Mouse (Mus musculus): ENCODE measurements around the gene Rnf145. TPM values are rescaled to one million over a fixed set of nuclear protein-coding genes. Genes with fewer than 3 reads are reported as not detected.

Gene Rnf145
- polyA plus RNA-seq, 1 experiment from 2014 or later, result 63.1 TPM

DNA sequence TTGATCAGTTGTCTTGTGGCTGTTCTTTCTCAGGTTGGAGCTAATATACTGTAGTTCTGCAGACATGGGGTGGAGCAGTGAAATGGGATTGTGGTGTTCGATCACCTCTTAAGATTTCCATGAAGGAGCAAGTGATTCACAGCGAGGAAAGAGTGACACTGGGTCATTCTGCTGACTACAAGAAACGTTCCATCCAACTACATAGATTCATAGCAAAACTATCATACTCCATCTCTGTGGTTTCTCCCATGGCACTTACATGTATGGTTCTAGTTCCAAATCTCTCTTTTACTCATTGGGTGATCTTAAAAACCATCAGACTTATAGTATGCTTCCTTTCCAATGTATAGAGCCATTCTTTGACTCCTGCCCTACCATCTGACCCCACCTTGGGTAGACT, 14.0 kb upstream of the Rnf145 start:
- Histone ChIP-seq H3K4me2 (ENCODE audit: low read depth, low read length) (no peak overlapping the region), H3K36me3 (ENCODE audit: control insufficient read depth, insufficient read depth, low read length) (no peaks in the 10 kb centered on the region), H3K27ac (ENCODE audit: low read length) (no peak overlapping the region), H3K9me3 (ENCODE audit: control insufficient read depth, low read length) (no peaks in the 10 kb centered on the region), H3K27me3 (ENCODE audit: control insufficient read depth, insufficient read depth, low read depth, low read length) (no peaks in the 10 kb centered on the region), H3K4me3 (ENCODE audit: low read length) (no peak overlapping the region), H3K4me1 (replicated peaks; ENCODE audit: control insufficient read depth, insufficient read depth, low read length) (no peaks in the 10 kb centered on the region), H3K9ac (ENCODE audit: low read length) (no peak overlapping the region)
- WGBS, result 83% methylated on average over 3 of the region's 3 CpGs
- no peak for ATAC-seq (ENCODE audit: low read depth)

DNA sequence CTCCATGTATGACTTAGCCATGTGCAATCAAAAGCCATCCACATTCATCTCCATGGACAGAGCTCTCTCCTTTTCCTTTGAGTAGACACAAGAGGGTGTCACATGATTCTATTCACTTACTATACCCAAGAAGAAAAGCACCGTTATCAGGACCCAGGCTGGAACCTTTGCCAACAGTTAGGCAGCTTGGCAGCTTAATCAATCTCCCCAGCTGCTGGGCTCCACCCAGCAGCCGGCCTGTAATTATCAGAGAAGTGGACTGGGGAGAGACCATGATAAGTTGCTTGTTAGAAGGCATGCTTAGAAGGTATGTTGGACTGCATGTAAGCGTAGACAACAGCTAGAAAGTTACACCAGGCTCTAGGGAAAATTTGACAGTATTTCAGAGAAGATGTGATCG, 9.9 kb upstream of the Rnf145 start:
- Histone ChIP-seq H3K9me3 (ENCODE audit: control insufficient read depth, low read length) (no peaks in the 10 kb centered on the region), H3K27me3 (ENCODE audit: control insufficient read depth, insufficient read depth, low read depth, low read length) (no peaks in the 10 kb centered on the region), H3K4me2 (ENCODE audit: low read depth, low read length) (no peak overlapping the region), H3K4me1 (replicated peaks; ENCODE audit: control insufficient read depth, insufficient read depth, low read length) (no peaks in the 10 kb centered on the region; the same call in 1 of the 2 replicates), H3K27ac (ENCODE audit: low read length) (no peak overlapping the region), H3K36me3 (ENCODE audit: control insufficient read depth, insufficient read depth, low read length) (no peaks in the 10 kb centered on the region), H3K4me3 (ENCODE audit: low read length) (no peak overlapping the region), H3K9ac (ENCODE audit: low read length) (no peak overlapping the region)
- WGBS, result 48% methylated on average over 4 of the region's 4 CpGs
- no peak for ATAC-seq (ENCODE audit: low read depth)

DNA sequence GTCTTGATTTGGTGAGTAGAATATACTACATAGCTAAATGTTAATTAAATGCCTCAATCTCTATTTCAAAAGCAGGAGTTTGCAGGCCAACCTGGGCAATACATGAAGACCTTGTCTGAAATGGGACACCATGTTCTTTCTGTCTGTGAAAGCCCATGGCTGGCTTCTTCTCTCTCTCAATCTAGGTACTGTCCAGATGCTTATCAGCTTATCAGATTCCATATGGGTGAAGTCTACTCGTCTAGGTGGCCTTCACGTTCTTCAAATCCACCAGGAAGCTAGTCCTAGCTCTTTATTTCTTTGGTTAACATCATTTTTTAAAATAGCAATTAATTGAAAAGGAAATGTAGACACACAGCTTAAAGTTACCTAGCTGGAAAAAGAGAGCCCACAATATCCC, 8.9 kb upstream of the Rnf145 start:
- Histone ChIP-seq H3K27me3 (ENCODE audit: control insufficient read depth, insufficient read depth, low read depth, low read length) (no peaks in the 10 kb centered on the region), H3K36me3 (ENCODE audit: control insufficient read depth, insufficient read depth, low read length) (no peaks in the 10 kb centered on the region), H3K4me1 (replicated peaks; ENCODE audit: control insufficient read depth, insufficient read depth, low read length) (no peaks in the 10 kb centered on the region; the same call in 1 of the 2 replicates), H3K4me3 (ENCODE audit: low read length) (no peak overlapping the region), H3K9me3 (ENCODE audit: control insufficient read depth, low read length) (no peaks in the 10 kb centered on the region), H3K4me2 (ENCODE audit: low read depth, low read length) (no peak overlapping the region), H3K9ac (ENCODE audit: low read length) (no peak overlapping the region), H3K27ac (ENCODE audit: low read length) (no peak overlapping the region)
- no peak for ATAC-seq (ENCODE audit: low read depth)
- WGBS, result 70% methylated on average over 2 of the region's 2 CpGs

DNA sequence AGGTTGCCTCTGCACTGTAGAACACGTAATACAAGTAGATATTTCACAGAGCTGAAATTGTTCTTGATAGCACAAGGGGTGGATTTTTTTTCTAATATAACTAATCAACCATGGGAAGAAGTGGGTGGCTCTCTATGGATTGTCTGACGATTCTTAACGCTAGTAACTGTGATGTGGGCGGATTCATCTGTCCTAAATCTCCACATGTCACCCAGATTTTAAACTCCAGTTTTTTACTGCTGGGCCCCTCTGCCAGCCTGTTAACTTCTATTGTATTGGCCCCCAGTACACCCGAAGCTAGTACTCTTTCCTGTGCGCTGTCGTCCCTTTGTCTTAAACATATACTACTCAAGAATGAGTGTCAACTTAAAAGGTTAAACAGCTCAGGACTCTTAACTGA, 8.4 kb upstream of the Rnf145 start:
- WGBS, result 81% methylated on average over 7 of the region's 7 CpGs
- Histone ChIP-seq H3K9ac (ENCODE audit: low read length) (no peak overlapping the region), H3K27me3 (ENCODE audit: control insufficient read depth, insufficient read depth, low read depth, low read length) (no peaks in the 10 kb centered on the region), H3K4me2 (ENCODE audit: low read depth, low read length) (no peak overlapping the region), H3K9me3 (ENCODE audit: control insufficient read depth, low read length) (no peaks in the 10 kb centered on the region), H3K4me1 (replicated peaks; ENCODE audit: control insufficient read depth, insufficient read depth, low read length) (no peaks in the 10 kb centered on the region; the same call in 1 of the 2 replicates), H3K36me3 (ENCODE audit: control insufficient read depth, insufficient read depth, low read length) (no peaks in the 10 kb centered on the region), H3K27ac (ENCODE audit: low read length) (no peak overlapping the region), H3K4me3 (ENCODE audit: low read length) (no peak overlapping the region)
- no peak for ATAC-seq (ENCODE audit: low read depth)

DNA sequence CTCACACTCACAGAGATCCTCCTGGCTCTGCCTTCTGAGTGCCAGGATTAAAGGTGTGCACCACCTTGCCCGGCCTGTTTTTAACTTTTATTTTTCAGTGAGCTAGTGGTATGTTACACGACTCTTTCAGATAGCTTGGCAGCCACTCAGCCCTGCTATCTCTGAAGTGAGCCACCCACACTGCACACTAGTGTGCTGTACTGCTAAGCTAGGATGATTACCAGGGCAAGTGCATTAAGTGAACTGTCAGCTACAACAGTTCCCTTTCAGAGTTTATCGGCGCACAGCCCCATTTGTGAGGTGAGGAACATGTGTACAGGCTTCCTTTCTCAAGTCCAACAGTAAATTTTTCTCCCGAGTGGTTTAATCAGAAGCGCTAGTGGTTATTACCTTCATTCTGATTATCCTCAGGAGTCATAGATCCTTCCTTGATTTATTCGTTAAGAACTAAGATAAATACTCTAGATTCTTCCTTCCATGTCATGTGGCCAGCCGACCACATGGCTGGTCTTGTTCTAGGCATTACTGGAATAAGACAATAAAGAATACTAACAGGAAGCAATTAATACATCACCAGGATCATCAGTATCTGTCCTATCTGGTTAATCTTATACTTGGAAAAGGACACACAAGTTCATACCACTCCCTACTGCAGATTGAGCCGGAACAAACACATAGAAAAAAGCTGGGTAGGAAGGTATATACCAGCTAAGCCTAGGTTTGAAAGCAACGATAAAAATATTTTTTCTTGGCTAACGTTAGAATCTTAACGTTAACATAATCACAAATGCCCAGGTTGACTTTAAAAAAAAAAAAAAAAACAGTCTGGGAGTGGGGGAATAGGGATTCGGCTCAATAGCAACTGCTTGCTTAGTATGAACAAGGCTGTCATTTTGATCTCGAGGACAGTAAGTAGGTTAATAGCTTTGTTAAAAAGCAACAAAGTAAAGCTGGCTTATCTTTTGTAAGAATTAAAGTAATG, 6.4 kb upstream of the Rnf145 start:
- ATAC-seq (ENCODE audit: low read depth), result 0 out of 2 replicates have a peak, but pooled peaks have one; percentile 15
- WGBS, result 66% methylated on average over 14 of the region's 14 CpGs
- H3K4me2 ChIP-seq (ENCODE audit: low read depth, low read length), result no peak overlapping the region
- no peaks in the 10 kb centered on the region for H3K36me3 ChIP-seq (ENCODE audit: control insufficient read depth, insufficient read depth, low read length)
- H3K4me3 ChIP-seq (ENCODE audit: low read length), result no peak overlapping the region
- no peak overlapping the region for H3K27ac ChIP-seq (ENCODE audit: low read length)
- no peak overlapping the region for H3K9ac ChIP-seq (ENCODE audit: low read length)
- H3K4me1 ChIP-seq (replicated peaks; ENCODE audit: control insufficient read depth, insufficient read depth, low read length), result peaks cover 4% of the 10 kb centered on the region; the same call in 1 of the 2 replicates
- no peaks in the 10 kb centered on the region for H3K27me3 ChIP-seq (ENCODE audit: control insufficient read depth, insufficient read depth, low read depth, low read length)
- no peaks in the 10 kb centered on the region for H3K9me3 ChIP-seq (ENCODE audit: control insufficient read depth, low read length)

DNA sequence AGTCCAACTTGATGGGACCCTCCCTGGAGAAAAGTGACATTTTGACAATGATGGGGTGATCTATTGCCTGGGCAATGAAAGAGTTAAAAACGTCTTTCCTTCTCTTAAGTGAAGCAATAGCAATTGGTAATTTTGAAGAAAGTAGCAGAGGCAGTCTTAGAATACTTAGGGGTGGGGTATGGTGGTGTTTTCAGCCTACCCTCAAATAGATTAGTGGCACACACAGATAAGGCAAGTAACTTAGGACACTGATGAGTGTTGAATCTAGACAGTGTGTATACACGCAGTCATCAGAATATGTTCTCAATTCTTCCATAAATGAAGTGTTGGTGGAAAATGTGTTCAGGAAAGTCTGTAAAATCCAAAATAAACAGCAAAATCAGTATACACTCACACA, 5.7 kb upstream of the Rnf145 start:
- WGBS, result 55% methylated on average over 2 of the region's 2 CpGs
- no peaks in the 10 kb centered on the region for H3K27me3 ChIP-seq (ENCODE audit: control insufficient read depth, insufficient read depth, low read depth, low read length)
- ATAC-seq (ENCODE audit: low read depth), result no peak
- H3K4me3 ChIP-seq (ENCODE audit: low read length), result no peak overlapping the region
- no peak overlapping the region for H3K9ac ChIP-seq (ENCODE audit: low read length)
- H3K36me3 ChIP-seq (ENCODE audit: control insufficient read depth, insufficient read depth, low read length), result no peaks in the 10 kb centered on the region
- no peak overlapping the region for H3K4me2 ChIP-seq (ENCODE audit: low read depth, low read length)
- no peaks in the 10 kb centered on the region for H3K9me3 ChIP-seq (ENCODE audit: control insufficient read depth, low read length)
- H3K4me1 ChIP-seq (replicated peaks; ENCODE audit: control insufficient read depth, insufficient read depth, low read length), result peaks cover 9% of the 10 kb centered on the region
- no peak overlapping the region for H3K27ac ChIP-seq (ENCODE audit: low read length)

DNA sequence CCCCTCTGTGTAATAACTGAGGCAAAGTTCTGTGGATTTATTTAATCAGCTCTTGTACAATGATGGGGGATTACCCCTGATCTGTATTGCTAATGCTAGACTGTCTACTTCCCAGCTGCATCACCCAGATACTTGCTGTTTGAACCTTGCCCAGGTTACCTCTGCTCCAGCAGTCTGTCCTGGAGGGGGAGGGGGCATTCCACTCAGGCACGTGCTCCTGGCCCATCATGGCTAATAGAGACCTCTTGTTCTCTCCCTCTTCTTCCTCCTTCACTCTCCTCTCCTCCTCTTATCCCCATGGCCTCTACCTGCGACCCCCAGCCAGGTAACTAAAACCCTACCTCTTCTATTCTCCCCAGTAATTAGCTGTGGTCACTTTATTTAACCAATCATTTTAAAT, 4.1 kb upstream of the Rnf145 start:
- ATAC-seq (ENCODE audit: low read depth), result no peak
- no peak overlapping the region for H3K4me3 ChIP-seq (ENCODE audit: low read length)
- no peak overlapping the region for H3K4me2 ChIP-seq (ENCODE audit: low read depth, low read length)
- H3K27ac ChIP-seq (ENCODE audit: low read length), result no peak overlapping the region
- 46% methylated on average over 2 of the region's 2 CpGs for WGBS
- H3K36me3 ChIP-seq (ENCODE audit: control insufficient read depth, insufficient read depth, low read length), result no peaks in the 10 kb centered on the region
- H3K4me1 ChIP-seq (replicated peaks; ENCODE audit: control insufficient read depth, insufficient read depth, low read length), result peaks cover 12% of the 10 kb centered on the region
- no peaks in the 10 kb centered on the region for H3K9me3 ChIP-seq (ENCODE audit: control insufficient read depth, low read length)
- H3K27me3 ChIP-seq (ENCODE audit: control insufficient read depth, insufficient read depth, low read depth, low read length), result no peaks in the 10 kb centered on the region
- H3K9ac ChIP-seq (ENCODE audit: low read length), result no peak overlapping the region

DNA sequence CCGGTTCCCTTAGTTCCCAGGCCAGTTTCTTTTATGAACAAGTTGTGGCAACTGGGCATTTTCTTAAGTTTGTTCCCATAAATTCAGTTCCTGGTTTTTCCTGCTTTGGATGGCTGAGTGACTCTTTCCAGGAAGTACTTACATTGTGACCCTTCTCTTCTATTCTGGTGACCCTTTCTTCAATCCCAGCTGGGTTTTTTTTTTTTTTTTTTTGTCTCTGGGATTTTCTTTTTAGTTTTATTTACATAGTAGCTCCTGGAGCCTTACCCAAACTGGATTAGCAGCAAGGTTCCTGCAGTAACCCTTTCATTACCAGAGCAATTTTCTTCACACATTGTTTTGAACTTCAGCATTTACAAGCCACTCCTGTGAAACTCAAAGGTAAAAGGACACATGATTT, 2.4 kb upstream of the Rnf145 start:
- no peak for ATAC-seq (ENCODE audit: low read depth)
- Histone ChIP-seq H3K4me2 (ENCODE audit: low read depth, low read length) (no peak overlapping the region), H3K9me3 (ENCODE audit: control insufficient read depth, low read length) (no peaks in the 10 kb centered on the region), H3K36me3 (ENCODE audit: control insufficient read depth, insufficient read depth, low read length) (no peaks in the 10 kb centered on the region), H3K4me3 (ENCODE audit: low read length) (no peak overlapping the region), H3K4me1 (replicated peaks; ENCODE audit: control insufficient read depth, insufficient read depth, low read length) (peaks cover 16% of the 10 kb centered on the region), H3K27me3 (ENCODE audit: control insufficient read depth, insufficient read depth, low read depth, low read length) (no peaks in the 10 kb centered on the region), H3K27ac (ENCODE audit: low read length) (peak overlapping the region; percentile 56; the same call in 1 of the 2 replicates), H3K9ac (ENCODE audit: low read length) (no peak overlapping the region)
- 27% methylated on average over 1 of the region's 1 CpGs for WGBS

DNA sequence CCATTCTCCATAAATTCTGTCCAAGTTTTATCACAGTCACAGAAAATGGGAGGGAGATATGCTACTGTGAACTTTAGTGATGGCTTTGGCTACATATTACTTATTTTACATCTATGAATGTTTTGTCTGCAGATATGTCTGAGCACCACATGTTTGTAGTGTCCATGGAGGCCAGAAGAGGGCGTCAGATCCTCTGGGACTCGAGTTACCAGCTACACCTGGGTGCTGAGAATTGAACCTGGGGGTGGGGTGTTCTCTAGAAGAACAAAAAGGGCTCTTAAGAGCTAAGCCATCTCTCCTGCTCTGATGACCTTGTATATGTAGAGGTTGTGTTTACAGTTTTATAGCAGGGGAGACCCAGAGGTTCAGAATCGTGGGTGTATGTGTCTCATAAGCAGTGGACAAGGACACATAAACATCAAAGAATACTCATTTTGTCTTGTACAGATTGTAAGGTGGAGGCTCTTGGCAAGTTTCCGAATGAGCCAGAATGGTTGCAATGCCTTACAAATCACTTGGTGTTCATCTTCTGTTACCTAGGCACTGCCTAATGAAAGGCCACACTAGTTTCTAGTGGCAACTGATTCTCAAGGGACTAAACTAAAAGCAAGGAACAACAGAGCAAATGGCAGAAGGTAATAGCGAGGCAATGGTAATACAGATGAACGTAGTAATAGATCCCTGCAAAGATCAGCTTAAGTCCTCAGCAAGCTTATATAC, 1.0 kb upstream of the Rnf145 start:
- Histone ChIP-seq H3K36me3 (ENCODE audit: control insufficient read depth, insufficient read depth, low read length) (no peaks in the 10 kb centered on the region), H3K4me3 (ENCODE audit: low read length) (peak overlapping the region; percentile 94; the same call in 1 of the 2 replicates), H3K4me2 (ENCODE audit: low read depth, low read length) (peak overlapping the region; percentile 96), H3K4me1 (replicated peaks; ENCODE audit: control insufficient read depth, insufficient read depth, low read length) (peaks cover 21% of the 10 kb centered on the region), H3K9ac (ENCODE audit: low read length) (peak overlapping the region; percentile 92; the same call in 1 of the 2 replicates), H3K27ac (ENCODE audit: low read length) (no peak overlapping the region), H3K9me3 (ENCODE audit: control insufficient read depth, low read length) (no peaks in the 10 kb centered on the region), H3K27me3 (ENCODE audit: control insufficient read depth, insufficient read depth, low read depth, low read length) (no peaks in the 10 kb centered on the region)
- 35% methylated on average over 6 of the region's 6 CpGs for WGBS
- ATAC-seq (ENCODE audit: low read depth), result no peak
